ENCODE assay signal across 10 mouse cellular contexts in the genomic region with DNA sequence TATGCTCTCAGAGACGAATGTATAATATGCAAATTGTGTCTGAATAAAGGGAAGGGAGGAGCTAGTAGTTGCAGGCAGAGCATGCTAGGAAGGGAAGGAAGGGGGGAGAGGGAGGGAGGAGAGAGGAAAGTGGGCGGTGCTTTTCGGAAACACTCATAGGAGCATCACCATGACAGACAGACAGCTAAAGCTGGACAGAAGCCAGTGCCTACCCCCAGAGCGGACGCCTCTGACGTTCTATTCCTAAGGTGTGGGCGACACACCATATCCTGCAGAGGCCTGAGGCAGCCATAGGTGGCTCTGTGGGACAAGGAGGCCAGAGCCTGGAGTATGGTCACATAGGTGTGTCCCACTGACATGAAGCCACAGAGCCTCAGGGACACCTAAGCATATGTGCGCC. TPM values are rescaled to one million over a fixed set of nuclear protein-coding genes. Genes with fewer than 3 reads are reported as not detected.
A peak's percentile ranks its signal among the peaks of the same experiment; 100 is the strongest.
DNase-seq lines count a peak whose midpoint lies in the region; ATAC-seq and TF ChIP-seq lines count a peak whose summit lies in the region.
"Had no signal": no experiment of that assay in that cellular context is flagged by ENCODE, and none has a peak within 500 bp of the region (broad histone marks: within the 10 kb centered on the region; RNA-seq: fewer than 3 reads in every experiment).

No protein-coding gene starts in this region.

- H3K27me3 ChIP-seq in midbrain, postnatal 0 days (ENCODE audit: insufficient read depth, low read length) = no peaks in the 10 kb centered on the region

- peak overlapping the region; percentile 81 for H3K27ac ChIP-seq in gastrocnemius, adult 2 months
- H3K27ac ChIP-seq in midbrain, postnatal 0 days (ENCODE audit: low read depth, low read length) = no peak overlapping the region
- H3K27ac ChIP-seq: liver, embryonic 14.5 days had no signal

- intact Hi-C loops in gastrocnemius, adult 2 months (cut with DNase I) = no loop called here
- intact Hi-C loops in left cerebral cortex, postnatal 14 days (cut with DNase I) = no loop called here

- no peak for TF ChIP-seq CTCF in gastrocnemius, adult 2 months (IDR thresholded peaks at IDR 0.05)
- TF ChIP-seq CTCF in midbrain, postnatal 0 days (IDR thresholded peaks at IDR 0.05) = no peak

- H3K4me2 ChIP-seq in midbrain, postnatal 0 days (ENCODE audit: low read depth, low read length, poor library complexity, severe bottlenecking) = no peak overlapping the region

- DNase-seq in gastrocnemius, adult 2 months = no peak
- no peak for DNase-seq in gastrocnemius, postnatal 25 days
- peak; percentile 54 to 66 for DNase-seq in left cerebral cortex, adult 18-20 months (ENCODE audit: low spot score in 2 of 2)
- DNase-seq in left cerebral cortex, adult 11 months (ENCODE audit: low spot score) = no peak
- peak; percentile 73 to 91 for DNase-seq in left cerebral cortex, postnatal 14 days (ENCODE audit: low spot score in 2 of 2)
- peak; percentile 57 for DNase-seq in right cerebral cortex, postnatal 14 days
- DNase-seq in midbrain, postnatal 0 days (ENCODE audit: low spot score) = no peak
- DNase-seq: adrenal gland, postnatal 14 days had no signal

- WGBS in midbrain, postnatal 0 days = 69% methylated on average over 8 of the region's 8 CpGs

- H3K9ac ChIP-seq in midbrain, postnatal 0 days (replicated peaks; ENCODE audit: low read length, poor library complexity, severe bottlenecking) = no peak overlapping the region
- H3K9ac ChIP-seq: liver, embryonic 14.5 days had no signal

- H3K4me1 ChIP-seq in midbrain, postnatal 0 days (ENCODE audit: insufficient read depth, low read length) = peaks cover 18% of the 10 kb centered on the region

- no peaks in the 10 kb centered on the region for H3K9me3 ChIP-seq in midbrain, postnatal 0 days (ENCODE audit: low read length)

- H3K4me3 ChIP-seq in gastrocnemius, adult 2 months = no peak overlapping the region
- H3K4me3 ChIP-seq in midbrain, postnatal 0 days (ENCODE audit: low read depth, low read length) = no peak overlapping the region

- 0 out of 2 replicates have a peak, but pooled peaks cover 3% of the 10 kb centered on the region for H3K36me3 ChIP-seq in midbrain, postnatal 0 days (ENCODE audit: insufficient read depth, low read length)

- no peak for ATAC-seq in midbrain, postnatal 0 days (ENCODE audit: low FRiP score)
- ATAC-seq in CD4-positive, CD25-positive, alpha-beta regulatory T cell, adult 4 months = no peak

RNA-seq across cellular contexts. Expression of a gene that starts 6.5 kb away (rescaled TPM):
- total RNA-seq in gastrocnemius, adult 2 months (2021) = 1 to 10 TPM; 2.8 to 2.9 TPM
- 1 to 10 TPM; 4.8 to 4.9 TPM for total RNA-seq in gastrocnemius, postnatal 25 days (2021)
- 100 to 1,000 TPM; 185 to 187 TPM for total RNA-seq in left cerebral cortex, adult 18-20 months (2021)
- 100 to 1,000 TPM; 171 to 185 TPM for total RNA-seq in left cerebral cortex, postnatal 14 days (2021)
- 170 and 178 TPM in 2 replicates for total RNA-seq in midbrain, postnatal 0 days (2014; rRNA removed)
- 44.9 and 46.9 TPM in 2 replicates for polyA plus RNA-seq in midbrain, postnatal 0 days (2015; fragmentation: Nextera tagmentation; extraction: Ambion mirVana)
- polyA plus RNA-seq in CD4-positive, CD25-positive, alpha-beta regulatory T cell, adult 4 months (2017; shearing (Covaris generic)) = not detected

RNA-seq across cellular contexts. Expression of a gene that starts 46.2 kb away (rescaled TPM):
- total RNA-seq in gastrocnemius, adult 2 months (2021) = 1 to 10 TPM; 5.3 to 9.5 TPM
- 1 to 10 TPM; 5.1 to 7.2 TPM for total RNA-seq in gastrocnemius, postnatal 25 days (2021)
- 10 to 100 TPM; 20.6 to 31.9 TPM for total RNA-seq in left cerebral cortex, adult 18-20 months (2021)
- 10 to 100 TPM; 29.5 to 41.7 TPM for total RNA-seq in left cerebral cortex, postnatal 14 days (2021)
- total RNA-seq in midbrain, postnatal 0 days (2014; rRNA removed) = 17.7 and 19.0 TPM in 2 replicates
- polyA plus RNA-seq in midbrain, postnatal 0 days (2015; fragmentation: Nextera tagmentation; extraction: Ambion mirVana) = 25.4 and 27.7 TPM in 2 replicates
- polyA plus RNA-seq in CD4-positive, CD25-positive, alpha-beta regulatory T cell, adult 4 months (2017; shearing (Covaris generic)) = under 1 TPM in 1 of 2 experiments, not detected in 1; 0.47 TPM

RNA-seq across cellular contexts. Expression of a gene that starts 58.1 kb away (rescaled TPM):
- 1 to 10 TPM; 4.5 to 5.5 TPM for total RNA-seq in gastrocnemius, adult 2 months (2021)
- total RNA-seq in gastrocnemius, postnatal 25 days (2021) = 1 to 10 TPM; 5.2 to 5.5 TPM
- total RNA-seq in left cerebral cortex, adult 18-20 months (2021) = 10 to 100 TPM; 14.8 TPM
- total RNA-seq in left cerebral cortex, postnatal 14 days (2021) = 10 to 100 TPM; 18.4 to 18.7 TPM
- 28.6 and 32.1 TPM in 2 replicates for total RNA-seq in midbrain, postnatal 0 days (2014; rRNA removed)
- 14.9 and 17.6 TPM in 2 replicates for polyA plus RNA-seq in midbrain, postnatal 0 days (2015; fragmentation: Nextera tagmentation; extraction: Ambion mirVana)
- 10 to 100 TPM in 1 of 2 experiments, 1 to 10 TPM in 1; 9.2 to 12.1 TPM for polyA plus RNA-seq in CD4-positive, CD25-positive, alpha-beta regulatory T cell, adult 4 months (2017; shearing (Covaris generic))

RNA-seq across cellular contexts. Expression of a gene that starts 58.3 kb away (rescaled TPM):
- 10 to 100 TPM; 38.3 to 43.3 TPM for total RNA-seq in gastrocnemius, adult 2 months (2021)
- total RNA-seq in gastrocnemius, postnatal 25 days (2021) = 10 to 100 TPM; 30.9 to 39.5 TPM
- 10 to 100 TPM; 41.5 to 43.4 TPM for total RNA-seq in left cerebral cortex, adult 18-20 months (2021)
- 10 to 100 TPM; 35.3 to 39.1 TPM for total RNA-seq in left cerebral cortex, postnatal 14 days (2021)
- total RNA-seq in midbrain, postnatal 0 days (2014; rRNA removed) = 32.9 and 64.8 TPM in 2 replicates
- polyA plus RNA-seq in midbrain, postnatal 0 days (2015; fragmentation: Nextera tagmentation; extraction: Ambion mirVana) = 56.8 and 57.0 TPM in 2 replicates
- 10 to 100 TPM; 77.9 to 85.0 TPM for polyA plus RNA-seq in CD4-positive, CD25-positive, alpha-beta regulatory T cell, adult 4 months (2017; shearing (Covaris generic))

Comparison
In these comparisons a context has a peak if more than half of its experiments do, and no peak if none do; other contexts are left out.
1. DNase-seq: peak in left cerebral cortex, adult 18-20 months (2 of 2), left cerebral cortex, postnatal 14 days (2 of 2) and right cerebral cortex, postnatal 14 days (single experiment); none in gastrocnemius, adult 2 months (single experiment), gastrocnemius, postnatal 25 days (single experiment), left cerebral cortex, adult 11 months (single experiment) and midbrain, postnatal 0 days (single experiment).
2. RNA of a gene that starts 6.5 kb away (total RNA-seq): 185 to 187 TPM in left cerebral cortex, adult 18-20 months, 171 to 185 TPM in left cerebral cortex, postnatal 14 days and 170 to 178 TPM in midbrain, postnatal 0 days; 4.8 to 4.9 TPM in gastrocnemius, postnatal 25 days and 2.8 to 2.9 TPM in gastrocnemius, adult 2 months; every median in the first group is over 10 times any median in the second.